Mouse (Mus musculus): ENCODE measurements around the gene Syn3. TPM values are rescaled to one million over a fixed set of nuclear protein-coding genes. Genes with fewer than 3 reads are reported as not detected.

Syn3 gene
- polyA plus RNA-seq, 1 experiment from 2014 or later: 3.7 TPM

- ATAC-seq (replicated peaks; ENCODE audit: low FRiP score, low TSS enrichment, low read depth): no peak
- Histone ChIP-seq H3K4me2 (ENCODE audit: low read length) (no peak overlapping the region), H3K4me3 (ENCODE audit: low read depth, low read length) (no peak overlapping the region), H3K9me3 (ENCODE audit: control insufficient read depth, low read length) (no peaks in the 10 kb centered on the region), H3K9ac (ENCODE audit: low read length) (no peak overlapping the region), H3K4me1 (replicated peaks; ENCODE audit: control insufficient read depth, insufficient read depth, low read length) (peaks cover 11% of the 10 kb centered on the region; the same call in 1 of the 2 replicates), H3K36me3 (ENCODE audit: control insufficient read depth, insufficient read depth, low read length) (no peaks in the 10 kb centered on the region), H3K27ac (ENCODE audit: low read depth) (no peak overlapping the region), H3K27me3 (replicated peaks; ENCODE audit: control insufficient read depth, insufficient read depth, low read length) (no peaks in the 10 kb centered on the region)
- no peak for DNase-seq (ENCODE audit: low spot score)
- 88% methylated on average over 7 of the region's 7 CpGs for WGBS
Measured at GRCm38 (mm10) chr10:86476720-86477119, 22.0 kb downstream of the Syn3 start.

- ATAC-seq (replicated peaks; ENCODE audit: low FRiP score, low TSS enrichment, low read depth): peak; percentile 23; the same call in 1 of the 2 replicates
- 91% methylated on average over 5 of the region's 5 CpGs for WGBS
- H3K36me3 ChIP-seq (ENCODE audit: control insufficient read depth, insufficient read depth, low read length): no peaks in the 10 kb centered on the region
- no peaks in the 10 kb centered on the region for H3K27me3 ChIP-seq (replicated peaks; ENCODE audit: control insufficient read depth, insufficient read depth, low read length)
- H3K4me3 ChIP-seq (ENCODE audit: low read depth, low read length): no peak overlapping the region
- no peaks in the 10 kb centered on the region for H3K9me3 ChIP-seq (ENCODE audit: control insufficient read depth, low read length)
- H3K9ac ChIP-seq (ENCODE audit: low read length): no peak overlapping the region
- DNase-seq (ENCODE audit: low spot score): no peak
- no peak overlapping the region for H3K4me2 ChIP-seq (ENCODE audit: low read length)
- peaks cover 11% of the 10 kb centered on the region; the same call in 1 of the 2 replicates for H3K4me1 ChIP-seq (replicated peaks; ENCODE audit: control insufficient read depth, insufficient read depth, low read length)
- H3K27ac ChIP-seq (ENCODE audit: low read depth): 0 out of 2 replicates have a peak overlapping the region, but pooled peaks have one; percentile 18
Measured at GRCm38 (mm10) chr10:86475270-86475669, 23.4 kb downstream of the Syn3 start.

GRCm38 (mm10) chr10:86474176-86475154 is 24.2 kb downstream of the Syn3 start:
- Histone ChIP-seq H3K4me2 (ENCODE audit: low read length) (no peak overlapping the region), H3K27me3 (replicated peaks; ENCODE audit: control insufficient read depth, insufficient read depth, low read length) (no peaks in the 10 kb centered on the region), H3K9ac (ENCODE audit: low read length) (no peak overlapping the region), H3K9me3 (ENCODE audit: control insufficient read depth, low read length) (no peaks in the 10 kb centered on the region), H3K27ac (ENCODE audit: low read depth) (peak overlapping the region; percentile 18), H3K4me1 (replicated peaks; ENCODE audit: control insufficient read depth, insufficient read depth, low read length) (peaks cover 11% of the 10 kb centered on the region; the same call in 1 of the 2 replicates), H3K4me3 (ENCODE audit: low read depth, low read length) (no peak overlapping the region), H3K36me3 (ENCODE audit: control insufficient read depth, insufficient read depth, low read length) (no peaks in the 10 kb centered on the region)
- ATAC-seq (replicated peaks; ENCODE audit: low FRiP score, low TSS enrichment, low read depth): peak; percentile 47; the same call in 1 of the 2 replicates
- DNase-seq (ENCODE audit: low spot score): no peak
- 41% methylated on average over 8 of the region's 8 CpGs for WGBS

GRCm38 (mm10) chr10:86473637-86474154 is 25.0 kb downstream of the Syn3 start:
- 42% methylated on average over 3 of the region's 3 CpGs for WGBS
- Histone ChIP-seq H3K27me3 (replicated peaks; ENCODE audit: control insufficient read depth, insufficient read depth, low read length) (no peaks in the 10 kb centered on the region), H3K36me3 (ENCODE audit: control insufficient read depth, insufficient read depth, low read length) (no peaks in the 10 kb centered on the region), H3K4me1 (replicated peaks; ENCODE audit: control insufficient read depth, insufficient read depth, low read length) (peaks cover 11% of the 10 kb centered on the region; the same call in 1 of the 2 replicates), H3K9ac (ENCODE audit: low read length) (no peak overlapping the region), H3K4me3 (ENCODE audit: low read depth, low read length) (no peak overlapping the region), H3K27ac (ENCODE audit: low read depth) (no peak overlapping the region), H3K9me3 (ENCODE audit: control insufficient read depth, low read length) (no peaks in the 10 kb centered on the region), H3K4me2 (ENCODE audit: low read length) (no peak overlapping the region)
- ATAC-seq (replicated peaks; ENCODE audit: low FRiP score, low TSS enrichment, low read depth) (no peak), DNase-seq (ENCODE audit: low spot score) (no peak)

- H3K36me3 ChIP-seq (ENCODE audit: control insufficient read depth, insufficient read depth, low read length): no peaks in the 10 kb centered on the region
- no peaks in the 10 kb centered on the region for H3K27me3 ChIP-seq (replicated peaks; ENCODE audit: control insufficient read depth, insufficient read depth, low read length)
- DNase-seq (ENCODE audit: low spot score) (no peak), ATAC-seq (replicated peaks; ENCODE audit: low FRiP score, low TSS enrichment, low read depth) (no peak)
- 69% methylated on average over 13 of the region's 13 CpGs for WGBS
- no peaks in the 10 kb centered on the region for H3K9me3 ChIP-seq (ENCODE audit: control insufficient read depth, low read length)
- H3K27ac ChIP-seq (ENCODE audit: low read depth): no peak overlapping the region
- H3K9ac ChIP-seq (ENCODE audit: low read length): no peak overlapping the region
- no peak overlapping the region for H3K4me3 ChIP-seq (ENCODE audit: low read depth, low read length)
- H3K4me1 ChIP-seq (replicated peaks; ENCODE audit: control insufficient read depth, insufficient read depth, low read length): no peaks in the 10 kb centered on the region
- H3K4me2 ChIP-seq (ENCODE audit: low read length): no peak overlapping the region
Measured at GRCm38 (mm10) chr10:86468612-86469546, 29.8 kb downstream of the Syn3 start.

GRCm38 (mm10) chr10:86463538-86464199 is 35.0 kb downstream of the Syn3 start:
- no peak overlapping the region for H3K4me2 ChIP-seq (ENCODE audit: low read length)
- DNase-seq (ENCODE audit: low spot score) (peak; percentile 98), ATAC-seq (replicated peaks; ENCODE audit: low FRiP score, low TSS enrichment, low read depth) (peak; percentile 75)
- no peak overlapping the region for H3K9ac ChIP-seq (ENCODE audit: low read length)
- no peaks in the 10 kb centered on the region for H3K9me3 ChIP-seq (ENCODE audit: control insufficient read depth, low read length)
- 20% methylated on average over 5 of the region's 5 CpGs for WGBS
- no peak overlapping the region for H3K27ac ChIP-seq (ENCODE audit: low read depth)
- no peaks in the 10 kb centered on the region for H3K36me3 ChIP-seq (ENCODE audit: control insufficient read depth, insufficient read depth, low read length)
- H3K4me1 ChIP-seq (replicated peaks; ENCODE audit: control insufficient read depth, insufficient read depth, low read length): peaks cover 4% of the 10 kb centered on the region; the same call in 1 of the 2 replicates
- no peaks in the 10 kb centered on the region for H3K27me3 ChIP-seq (replicated peaks; ENCODE audit: control insufficient read depth, insufficient read depth, low read length)
- no peak overlapping the region for H3K4me3 ChIP-seq (ENCODE audit: low read depth, low read length)

GRCm38 (mm10) chr10:86459643-86460042 is 39.1 kb downstream of the Syn3 start:
- WGBS: 100% methylated on average over 1 of the region's 1 CpGs
- H3K4me3 ChIP-seq (ENCODE audit: low read depth, low read length): no peak overlapping the region
- no peak for ATAC-seq (replicated peaks; ENCODE audit: low FRiP score, low TSS enrichment, low read depth)

More at GRCm38 (mm10) chr10:86459643-86460042, 39.1 kb downstream of the Syn3 start:
- H3K4me2 ChIP-seq (ENCODE audit: low read length): no peak overlapping the region
- no peak for DNase-seq (ENCODE audit: low spot score)
- H3K9me3 ChIP-seq (ENCODE audit: control insufficient read depth, low read length): no peaks in the 10 kb centered on the region
- H3K27me3 ChIP-seq (replicated peaks; ENCODE audit: control insufficient read depth, insufficient read depth, low read length): no peaks in the 10 kb centered on the region
- no peak overlapping the region for H3K27ac ChIP-seq (ENCODE audit: low read depth)
- H3K4me1 ChIP-seq (replicated peaks; ENCODE audit: control insufficient read depth, insufficient read depth, low read length): peaks cover 7% of the 10 kb centered on the region; the same call in 1 of the 2 replicates
- H3K9ac ChIP-seq (ENCODE audit: low read length): no peak overlapping the region
- no peaks in the 10 kb centered on the region for H3K36me3 ChIP-seq (ENCODE audit: control insufficient read depth, insufficient read depth, low read length)
